Mouse (Mus musculus) lung, postnatal 14 days (tissue): ENCODE measurements around the gene Gstm3.
"Not testable (repeated sequence)": the region's sequence is repeated elsewhere in the genome, so short reads cannot be mapped to it uniquely, and the experiment has no call there.

Experiments used
- DNase-seq: peaks from one replicate; pipeline ENCODE4 v3.0.0; 2021

Gene Gstm3

DNA sequence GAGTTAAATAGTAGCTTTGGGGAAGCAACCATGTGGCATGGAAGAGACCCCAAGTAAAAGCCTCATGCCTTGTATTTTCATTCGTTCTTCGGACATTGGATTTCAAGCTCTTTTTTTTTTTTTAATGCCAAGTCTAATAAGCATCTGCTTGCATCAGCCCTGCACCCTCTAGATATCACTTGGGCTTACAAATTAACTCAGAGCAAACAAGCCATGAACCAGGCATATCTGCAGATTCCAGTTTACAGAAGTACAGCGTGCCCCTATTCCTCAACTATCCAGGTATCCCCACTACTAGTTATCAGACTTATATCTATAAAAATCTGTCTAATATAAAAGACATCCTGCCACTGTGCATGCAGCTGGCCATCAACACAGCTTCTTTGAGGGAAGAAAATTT lies 3.0 kb upstream of the Gstm3 start:
- no peak for DNase-seq

DNA sequence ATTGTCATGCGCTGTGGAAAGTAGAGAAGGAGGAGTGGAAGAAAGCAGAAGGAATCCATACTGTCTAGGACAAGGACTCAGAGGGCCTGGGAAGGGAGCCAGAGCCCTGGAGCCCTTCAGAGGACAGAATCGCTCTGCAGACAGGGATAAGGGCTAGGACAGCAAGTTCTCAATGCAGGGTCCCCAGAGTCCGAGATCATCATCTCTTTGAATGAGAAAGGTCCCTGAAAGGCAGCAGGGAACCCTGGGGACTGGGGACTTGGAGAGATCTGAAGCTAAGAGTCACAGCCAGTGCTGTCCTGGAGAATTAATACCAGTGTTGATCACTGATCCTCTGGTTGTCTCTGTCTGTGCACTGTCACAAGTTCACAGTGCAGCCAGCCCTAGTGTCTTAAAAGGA lies 2.0 kb upstream of the Gstm3 start:
- not testable (repeated sequence) for DNase-seq

DNA sequence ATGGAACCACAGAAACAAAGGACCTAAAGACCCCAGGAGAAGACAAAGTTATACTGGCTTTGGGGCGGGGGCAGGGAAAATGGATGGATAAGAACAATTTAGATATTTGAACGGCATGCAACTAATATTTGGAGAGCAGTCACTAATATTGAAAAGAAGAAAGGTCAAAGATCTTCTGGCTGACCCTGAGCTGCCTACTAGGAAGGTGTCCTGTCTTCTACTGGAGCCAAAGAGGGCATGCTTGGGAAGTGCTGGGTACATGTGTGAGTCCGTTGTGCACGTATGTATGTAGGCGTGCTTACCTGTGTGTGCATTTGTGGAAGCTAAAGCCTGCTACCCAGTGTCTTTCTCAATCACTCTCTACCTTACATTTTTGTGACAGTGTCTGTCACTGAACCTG lies 2.5 kb downstream of the Gstm3 start:
- no peak for DNase-seq

- DNase-seq: no peak
These were observed 3.5 kb downstream of the Gstm3 start for GRCm38 (mm10) chr3:107965592-107965991.

GRCm38 (mm10) chr3:107964656-107965308 lies 4.3 kb downstream of the Gstm3 start:
- no peak for DNase-seq

DNA sequence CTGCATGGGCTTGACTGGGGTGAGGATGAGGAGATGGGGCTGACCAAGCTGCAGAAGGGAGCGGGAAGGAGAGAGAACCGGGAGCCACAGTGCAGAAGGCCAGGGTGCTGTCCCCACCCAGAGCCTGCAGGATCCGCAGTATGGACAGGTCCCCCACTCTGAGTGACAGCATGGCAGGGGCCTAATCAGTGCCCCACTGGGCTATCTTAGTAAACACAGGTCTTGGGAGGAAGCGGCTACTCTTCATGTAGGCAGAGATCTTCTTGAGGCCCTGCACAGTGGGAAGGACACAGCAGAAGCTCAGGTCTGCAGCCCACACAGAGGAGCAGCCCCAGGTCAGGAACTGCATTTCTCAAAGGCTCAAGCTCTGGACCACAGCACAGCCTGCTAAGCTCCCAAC lies 5.1 kb downstream of the Gstm3 start:
- DNase-seq: no peak

DNA sequence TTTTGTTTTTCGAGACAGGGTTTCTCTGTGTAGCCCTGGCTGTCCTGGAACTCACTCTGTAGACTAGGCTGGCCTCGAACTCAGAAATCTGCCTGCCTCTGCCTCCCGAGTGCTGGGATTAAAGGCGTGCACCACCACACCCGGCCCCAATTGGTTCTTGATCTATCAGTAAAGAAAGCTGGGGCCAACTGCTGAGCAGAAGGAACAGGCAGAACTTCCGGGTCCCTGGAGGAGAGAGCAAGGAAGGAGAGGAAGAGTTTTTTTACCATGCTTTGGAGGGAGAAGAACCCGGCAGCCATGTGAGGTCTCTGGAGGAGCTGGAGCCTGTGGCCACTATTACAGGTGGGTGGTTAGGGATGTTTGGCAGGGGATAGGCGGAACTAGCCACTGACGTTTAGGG lies 13.8 kb downstream of the Gstm3 start:
- DNase-seq: not testable (repeated sequence)

DNA sequence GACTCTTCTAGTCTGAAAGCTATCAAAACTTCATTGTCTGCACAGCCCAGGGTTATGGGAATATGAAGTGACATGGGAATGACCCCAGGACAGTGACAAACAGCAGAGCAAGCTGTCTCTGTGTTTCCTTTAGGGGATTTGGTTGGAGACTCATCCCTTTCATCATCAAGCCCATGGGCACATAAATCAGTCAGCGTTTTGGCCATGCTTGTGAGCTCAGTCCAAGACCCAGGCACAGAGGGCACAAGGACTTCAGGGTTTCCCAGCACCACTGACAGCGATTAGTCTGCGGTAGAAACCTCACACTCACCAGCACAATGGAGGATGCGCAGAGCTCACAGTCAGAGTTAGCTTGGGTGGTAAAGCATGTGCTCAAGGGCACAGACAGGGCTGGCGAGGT lies 15.2 kb downstream of the Gstm3 start:
- no peak for DNase-seq

DNA sequence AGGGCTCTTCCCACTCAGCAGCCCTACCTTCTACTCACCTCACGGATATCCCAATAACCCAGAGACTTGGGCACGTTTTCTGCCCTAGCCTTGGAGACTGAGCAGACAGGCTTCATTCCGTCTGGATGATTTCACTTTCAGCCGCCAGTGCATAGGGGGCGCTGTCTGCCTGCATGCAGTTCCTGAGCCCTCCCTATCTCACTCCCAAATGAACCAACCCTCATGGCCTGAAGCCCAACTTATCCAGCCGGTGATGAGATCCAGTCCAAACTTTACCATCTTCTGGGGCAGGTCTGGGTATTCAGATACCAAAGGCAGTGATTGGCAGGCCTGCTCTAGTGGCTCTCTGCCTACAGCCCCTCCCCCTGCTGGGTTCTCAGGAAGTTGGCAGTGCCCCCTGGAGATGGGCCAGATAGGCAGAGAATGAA lies 15.7 kb downstream of the Gstm3 start:
- DNase-seq: peak; percentile 83

GRCm38 (mm10) chr3:107950531-107950930 lies 18.6 kb downstream of the Gstm3 start:
- DNase-seq: no peak

- not testable (repeated sequence) for DNase-seq
These were observed 19.6 kb downstream of the Gstm3 start for GRCm38 (mm10) chr3:107949461-107949860.

- DNase-seq: no peak
These were observed 23.4 kb downstream of the Gstm3 start for GRCm38 (mm10) chr3:107945729-107946128.

DNA sequence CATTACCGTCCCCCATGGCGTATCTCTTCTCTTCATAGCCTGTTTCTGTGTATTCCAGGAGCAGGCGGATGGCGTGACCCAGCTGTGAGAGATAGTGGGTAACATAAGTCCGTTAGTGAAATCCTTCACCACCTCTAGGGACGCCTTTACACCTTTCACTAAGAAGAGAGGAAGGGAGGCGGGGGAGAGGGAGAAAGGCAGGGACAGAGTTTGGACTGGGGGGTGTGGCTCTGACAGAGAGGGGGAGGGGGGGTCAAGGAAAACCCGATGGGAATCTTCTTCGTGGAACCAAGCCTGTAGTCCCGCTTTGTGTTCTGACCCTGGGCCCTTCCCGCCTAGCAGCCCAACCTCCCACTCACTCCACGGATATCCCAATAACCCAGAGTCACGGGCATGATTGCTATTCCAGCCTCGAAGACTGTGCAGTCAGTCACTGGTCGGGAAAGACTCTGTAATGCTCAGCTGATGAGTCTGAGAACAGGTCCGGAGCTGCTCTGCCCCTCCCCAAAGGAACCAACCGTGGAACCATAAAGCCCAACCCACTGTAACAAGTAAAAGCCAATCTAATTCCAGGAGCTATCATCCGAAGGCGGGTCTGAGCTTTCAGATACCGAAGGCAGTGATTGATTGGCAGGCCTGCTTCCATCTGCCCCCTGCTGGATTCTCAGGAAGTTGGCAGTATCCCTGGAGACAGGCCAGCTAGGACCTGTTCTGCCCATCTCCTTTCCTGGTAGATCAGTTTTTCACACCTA lies 25.7 kb downstream of the Gstm3 start, which contains the start of gene Gstm6:
Gstm6 (minus strand) TSS at position 511 of the 752 bp plus-strand sequence.
- peak; percentile 41 for DNase-seq

GRCm38 (mm10) chr3:107941261-107941660 lies 27.8 kb downstream of the Gstm3 start:
- DNase-seq: no peak

- DNase-seq: no peak
These were observed 28.6 kb downstream of the Gstm3 start for GRCm38 (mm10) chr3:107940524-107940923.

GRCm38 (mm10) chr3:107939830-107940229 lies 29.3 kb downstream of the Gstm3 start:
- no peak for DNase-seq

DNA sequence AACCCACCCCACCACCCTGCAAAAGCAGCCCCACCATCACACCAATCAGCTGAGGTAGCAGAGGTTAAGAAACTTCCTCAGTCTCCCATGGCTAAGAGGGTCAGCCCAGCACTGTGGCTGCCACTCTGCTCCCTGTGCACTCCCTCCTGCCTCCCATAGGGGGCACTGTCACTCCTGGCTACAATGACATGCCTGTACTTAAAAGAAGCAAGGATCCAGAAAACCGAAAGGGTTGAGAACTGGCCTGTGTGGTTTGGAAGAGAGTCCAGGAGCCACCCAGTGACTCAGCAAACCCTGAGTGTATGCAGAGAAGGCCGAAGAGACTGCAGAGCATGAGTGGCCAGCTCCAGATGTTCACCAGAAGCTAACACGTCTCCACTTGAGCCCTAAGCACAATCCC lies 29.7 kb downstream of the Gstm3 start:
- peak; percentile 73 for DNase-seq

GRCm38 (mm10) chr3:107935888-107936287 lies 33.2 kb downstream of the Gstm3 start:
- no peak for DNase-seq

DNA sequence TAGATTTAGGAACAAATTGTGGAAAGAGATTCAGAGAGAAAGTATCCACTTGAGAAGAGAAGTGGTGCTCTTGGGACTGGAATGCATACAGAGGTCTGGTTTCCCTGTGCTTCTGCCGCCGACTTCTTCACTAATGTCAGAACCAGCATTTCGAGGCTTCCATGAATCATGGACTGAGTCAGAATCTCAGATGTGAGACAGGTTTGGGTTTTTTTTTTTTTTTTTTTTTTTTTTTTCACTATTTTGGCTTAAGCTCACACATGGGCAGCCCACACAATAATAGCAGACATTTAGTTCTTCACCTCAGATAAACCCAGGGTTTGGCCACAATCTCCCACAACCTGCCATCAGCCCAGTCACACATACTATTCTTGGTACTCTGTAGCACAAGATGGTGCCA lies 33.8 kb downstream of the Gstm3 start:
- DNase-seq: no peak

- no peak for DNase-seq
These were observed 37.0 kb downstream of the Gstm3 start for GRCm38 (mm10) chr3:107932128-107932527.

DNA sequence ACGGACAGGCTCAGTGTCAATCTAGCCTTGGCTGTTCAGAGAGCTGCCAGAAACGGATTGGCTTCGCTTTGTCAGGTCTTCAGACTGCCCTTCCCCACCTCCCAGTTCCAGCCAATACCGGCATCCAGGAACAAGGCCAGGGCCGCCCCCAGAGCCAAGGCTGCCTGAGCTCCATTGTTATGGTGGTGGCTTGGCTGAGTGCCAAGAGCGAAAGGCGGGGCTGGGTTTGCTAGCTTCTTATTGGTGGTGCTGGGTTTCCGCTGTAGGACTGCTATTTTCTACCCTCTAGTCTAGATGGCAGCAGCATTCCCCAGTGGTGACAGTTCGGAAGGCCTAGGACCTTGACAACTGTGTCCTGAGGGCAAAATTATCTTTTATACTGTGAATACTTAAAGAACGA lies 37.4 kb downstream of the Gstm3 start, which contains the start of gene Gstm7:
Gstm7 (minus strand) TSS at position 148 of the 400 bp plus-strand sequence.
- DNase-seq: peak; percentile 98

DNA sequence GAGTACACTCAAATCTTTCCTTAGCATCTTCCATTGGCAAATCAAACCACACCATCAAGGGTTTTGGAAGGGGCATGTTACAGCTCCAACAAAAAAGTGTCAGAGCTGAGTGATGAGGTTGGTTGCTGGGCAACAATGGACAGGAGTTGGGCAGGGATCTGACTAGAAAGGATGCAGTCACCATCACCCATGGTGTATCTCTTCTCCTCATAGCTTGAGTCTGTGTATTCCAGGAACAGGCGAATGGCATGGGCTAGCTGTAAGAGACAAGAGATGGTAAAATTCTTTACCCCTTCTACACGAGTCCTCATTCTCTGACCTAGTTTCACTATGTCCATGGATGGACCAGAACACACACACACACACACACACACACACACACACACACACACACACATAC lies 37.9 kb downstream of the Gstm3 start:
- no peak for DNase-seq

DNA sequence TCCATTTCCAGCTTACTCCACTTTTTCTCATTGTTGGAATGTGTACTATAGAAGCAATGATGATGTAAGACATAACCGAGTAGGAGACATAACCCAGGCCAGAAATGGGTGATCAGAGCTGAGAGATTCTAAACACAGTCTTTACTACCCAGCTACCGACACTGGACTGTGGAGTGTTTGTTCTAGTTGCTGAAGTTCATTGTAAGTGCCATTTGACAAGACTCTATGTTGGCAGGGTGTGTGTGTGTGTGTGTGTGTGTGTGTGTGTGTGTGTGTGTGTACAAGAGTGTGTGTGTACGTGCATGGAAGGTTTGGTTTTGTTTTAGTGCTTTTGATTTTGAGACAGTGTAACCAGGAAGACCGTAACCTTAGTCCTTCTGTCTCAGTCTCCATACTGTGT lies 39.4 kb downstream of the Gstm3 start:
- DNase-seq: no peak

DNA sequence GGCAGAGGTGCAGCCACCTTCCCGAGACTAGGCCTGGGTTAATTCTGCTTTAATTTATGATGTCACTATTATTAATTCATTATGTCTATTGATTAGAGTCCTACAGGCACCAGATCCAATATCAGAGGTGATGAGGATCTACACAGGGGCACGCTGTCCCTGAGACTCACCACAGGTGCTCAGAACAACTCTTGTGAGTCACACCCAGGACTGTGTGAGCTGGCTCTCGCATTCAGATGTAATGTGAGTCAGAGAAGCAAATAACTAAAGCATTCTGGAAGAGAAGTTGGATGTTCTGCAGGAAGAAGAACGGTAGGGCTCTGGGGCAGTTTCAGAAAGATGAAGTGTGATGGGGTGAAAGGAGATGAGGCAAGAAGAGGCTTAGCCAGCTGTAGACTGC lies 39.8 kb downstream of the Gstm3 start:
- no peak for DNase-seq
